Mouse (Mus musculus): Measurements from ENCODE around the gene Sh3gl3.
"Not testable (repeated sequence)": the region's sequence is repeated elsewhere in the genome, so short reads cannot be mapped to it uniquely, and the experiment has no call there.

The Sh3gl3 gene

DNA sequence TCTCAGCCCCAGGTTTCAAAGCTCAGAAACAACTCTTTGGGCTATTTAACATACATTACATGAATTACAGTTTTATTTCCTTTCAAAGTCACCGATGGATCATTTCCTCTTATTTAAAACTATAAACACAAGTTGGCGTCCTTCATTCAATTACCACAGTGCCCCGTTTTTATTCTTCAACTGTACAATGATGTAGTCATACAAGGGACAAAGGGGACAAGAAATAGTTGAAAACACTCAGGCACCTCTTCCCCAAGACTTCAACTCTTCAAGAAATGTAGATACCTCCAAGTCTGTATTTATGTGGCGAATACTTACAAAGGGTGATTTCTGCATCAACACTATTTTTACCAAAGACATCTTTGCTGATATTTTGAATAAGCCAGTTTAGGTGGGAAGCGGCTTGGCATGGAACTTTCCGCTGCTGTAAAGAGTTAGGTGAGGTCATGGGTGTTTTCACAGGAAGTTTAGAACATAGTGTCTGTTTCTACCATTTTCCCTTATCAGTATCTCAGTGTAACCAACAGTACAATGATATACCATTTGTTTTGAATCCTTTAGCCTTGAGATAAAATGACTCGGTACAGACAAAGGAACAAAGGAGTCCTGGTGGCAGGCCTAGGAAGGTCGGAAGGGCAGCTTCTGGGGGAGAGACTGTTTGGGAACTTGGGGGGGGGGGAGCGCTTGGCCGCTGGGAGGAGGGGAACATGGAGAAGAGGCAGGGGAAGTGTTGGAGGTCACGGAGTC, 62.7 kb downstream of the Sh3gl3 start:
- peak in 1 of 2 experiments; percentile 6 for DNase-seq

DNA sequence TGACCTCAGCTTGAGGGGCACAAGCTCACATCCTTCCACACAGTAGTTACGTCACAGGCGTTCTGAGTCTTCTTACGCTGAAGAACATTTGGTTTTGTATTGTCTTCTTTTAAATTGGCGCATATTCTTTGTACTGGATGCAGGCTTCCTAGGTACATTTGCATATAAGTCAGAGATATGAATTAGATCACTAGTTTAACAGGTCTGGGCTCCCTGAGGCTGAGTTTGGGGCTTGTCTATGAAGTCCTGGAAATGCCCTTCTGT, 63.2 kb downstream of the Sh3gl3 start:
- no peak for DNase-seq

DNA sequence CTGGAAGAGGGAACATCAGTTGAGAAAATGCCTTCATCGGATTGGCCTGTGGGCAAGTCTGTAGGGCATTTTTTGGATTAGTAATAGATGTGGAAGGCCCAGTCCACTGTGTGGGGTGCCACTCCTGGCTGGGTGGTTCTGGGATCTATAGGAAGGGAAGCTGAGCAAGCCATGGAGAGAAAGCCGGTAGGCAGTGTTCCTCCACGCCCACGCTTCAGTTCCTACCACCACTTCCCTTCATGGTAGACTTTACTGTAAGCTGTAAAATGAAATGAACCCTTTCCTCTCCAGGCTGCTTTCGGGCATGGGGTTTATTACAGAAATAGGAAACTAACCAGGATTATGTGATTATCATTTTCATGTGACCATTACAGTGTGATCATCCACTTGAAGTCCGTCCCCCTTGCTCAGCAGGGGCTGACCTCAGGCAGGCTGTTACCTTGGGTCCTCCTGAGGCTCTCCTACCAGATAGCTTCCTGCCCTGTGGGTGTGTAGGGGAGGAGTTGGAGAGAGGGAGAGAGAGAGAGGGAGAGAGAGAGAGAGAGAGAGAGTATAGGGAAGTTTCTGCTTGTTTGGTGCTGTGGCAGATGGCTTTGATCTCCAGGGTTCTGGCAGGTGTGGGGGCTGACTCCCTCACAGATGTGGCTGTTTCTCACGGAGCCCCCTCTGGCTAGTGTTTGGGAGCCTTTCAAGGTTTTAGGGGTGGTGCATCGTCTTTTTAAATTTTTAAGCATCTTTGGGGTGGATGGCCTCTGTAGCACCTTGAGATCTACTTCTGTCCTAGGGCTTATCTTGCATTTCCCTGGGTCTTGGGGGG, 67.0 kb downstream of the Sh3gl3 start:
- DNase-seq = no peak

DNA sequence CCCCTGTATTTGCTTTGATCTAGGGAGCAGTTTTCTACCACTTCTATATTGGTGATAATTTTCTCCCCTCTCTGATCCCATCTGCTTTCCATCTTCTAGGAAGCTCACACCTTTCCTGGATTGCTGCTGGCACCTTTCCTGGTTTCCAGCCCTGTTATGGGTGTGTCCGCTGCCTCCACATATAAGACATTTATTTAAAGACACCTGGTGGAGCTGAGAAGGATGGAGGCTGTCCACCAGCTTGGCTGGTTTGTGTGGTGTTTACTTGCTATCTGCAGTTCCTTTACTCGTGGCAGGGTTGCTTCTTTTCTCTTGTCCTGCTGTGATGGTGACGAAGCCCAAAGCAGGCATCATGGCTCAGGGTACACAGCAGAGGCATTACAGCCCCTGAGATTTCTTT, 71.1 kb downstream of the Sh3gl3 start:
- DNase-seq = no peak

DNA sequence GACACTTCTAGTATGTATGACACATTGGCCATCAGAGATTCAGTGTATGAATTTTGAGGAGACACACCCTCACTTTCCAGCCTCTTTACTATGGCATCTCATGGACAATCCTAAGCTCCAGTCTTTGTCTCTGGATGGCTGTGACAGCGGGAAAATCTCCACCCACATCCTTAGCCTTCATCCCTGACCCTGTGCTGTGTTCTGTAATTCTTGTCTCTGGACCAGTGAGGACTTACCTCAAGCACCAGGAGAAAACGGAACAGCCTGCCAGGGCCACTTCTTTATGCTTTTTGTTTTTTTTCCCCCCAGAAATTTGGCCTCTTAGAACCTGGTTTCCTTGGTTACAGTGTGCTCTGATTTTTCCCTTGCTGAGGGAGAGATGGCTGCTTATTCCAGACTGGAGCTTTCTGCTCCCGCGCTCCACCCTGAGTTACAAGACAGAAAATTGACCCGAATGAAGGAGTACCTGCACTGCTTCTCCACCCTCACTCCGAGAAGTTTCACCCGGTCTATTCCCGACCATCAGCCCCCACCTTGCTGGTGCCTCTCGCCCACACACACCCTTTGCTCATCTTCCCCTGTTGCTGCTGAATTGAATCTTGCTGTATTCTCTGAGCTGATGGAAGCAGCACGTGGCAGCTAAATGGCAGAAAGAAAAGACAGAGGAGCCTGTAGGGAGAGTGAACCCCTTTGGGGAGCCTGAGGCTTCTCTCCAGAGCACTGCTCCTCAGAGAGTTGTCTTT, 75.5 kb downstream of the Sh3gl3 start:
- DNase-seq = no peak

DNA sequence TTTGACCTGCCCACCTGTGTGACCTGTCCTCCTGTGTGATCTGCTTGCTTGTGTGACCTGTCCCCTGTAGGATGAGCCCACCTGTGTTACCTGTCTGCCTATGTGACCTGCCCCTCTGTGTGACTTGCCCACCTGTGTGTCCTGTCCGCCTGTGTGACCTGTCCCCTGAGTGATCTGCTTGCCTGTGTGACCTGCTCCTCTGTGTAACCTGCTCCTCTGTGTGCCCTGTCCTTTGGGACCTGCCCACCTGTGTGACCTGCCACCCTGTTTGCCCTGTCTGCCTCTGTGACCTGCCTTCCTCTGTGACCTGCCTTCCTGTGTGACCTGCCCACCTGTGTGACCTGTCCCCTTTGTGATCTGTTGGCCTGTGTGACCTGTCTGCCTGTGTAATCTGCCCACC, 79.7 kb downstream of the Sh3gl3 start:
- no peak for DNase-seq

DNA sequence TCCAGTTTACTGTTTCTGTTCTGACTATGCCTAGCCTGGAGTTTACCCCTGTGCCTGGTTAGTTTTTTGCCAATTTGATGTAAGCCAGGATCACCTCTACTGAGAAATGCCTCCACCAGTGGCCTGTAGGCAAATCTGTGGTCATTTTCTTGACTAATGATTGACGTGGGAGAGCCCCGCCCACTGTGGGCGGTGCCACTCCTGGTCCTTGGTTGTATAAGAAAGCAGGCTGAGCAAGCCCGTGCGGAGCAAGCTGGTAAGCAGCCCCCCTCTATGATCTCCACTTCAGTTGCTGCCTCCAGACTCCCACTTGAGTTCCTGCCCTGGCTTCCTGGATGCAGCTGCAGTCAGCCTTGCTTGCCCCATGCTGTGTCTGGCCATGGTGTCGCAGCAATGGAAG, 83.3 kb downstream of the Sh3gl3 start:
- no peak for DNase-seq

DNA sequence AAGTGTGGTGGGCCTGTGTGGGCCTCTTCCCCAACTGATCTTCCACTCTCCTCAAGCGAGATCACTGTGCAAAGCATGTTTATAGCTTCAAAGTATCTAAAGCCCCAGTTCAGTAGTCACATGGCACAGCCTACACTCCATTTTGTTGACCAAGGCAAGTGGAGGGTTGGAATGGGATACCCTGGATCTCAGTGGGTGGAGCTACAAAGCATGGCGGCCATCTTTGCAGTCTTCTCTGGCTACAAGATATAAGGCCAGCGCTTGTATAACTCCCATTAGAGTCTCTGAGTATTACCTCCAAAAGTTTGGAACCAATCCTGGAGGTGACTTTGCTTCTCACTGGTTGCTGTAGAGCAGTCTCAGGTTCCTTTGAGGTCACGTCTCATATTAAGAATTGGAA, 83.9 kb downstream of the Sh3gl3 start:
- no peak for DNase-seq

DNA sequence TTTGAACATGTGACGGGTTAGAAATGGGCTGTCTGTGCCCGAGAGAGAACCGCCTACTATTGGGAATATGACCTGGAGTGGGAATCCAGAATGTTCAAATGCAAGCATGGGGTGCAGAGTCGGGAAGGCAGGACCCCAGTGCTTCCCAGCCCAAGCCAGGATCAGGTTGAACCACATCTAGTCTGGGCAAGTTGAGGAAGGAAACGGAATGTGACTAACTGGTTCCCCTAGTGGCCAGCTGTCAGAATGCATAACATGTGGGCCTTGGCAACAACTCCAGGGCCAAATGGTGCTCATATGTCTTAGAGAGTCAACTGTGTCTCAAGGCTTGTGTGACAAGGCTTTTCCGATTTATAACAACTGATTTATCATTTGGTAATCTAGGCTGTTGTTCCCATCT, 86.6 kb downstream of the Sh3gl3 start:
- peak; percentile 21 to 41 for DNase-seq

DNA sequence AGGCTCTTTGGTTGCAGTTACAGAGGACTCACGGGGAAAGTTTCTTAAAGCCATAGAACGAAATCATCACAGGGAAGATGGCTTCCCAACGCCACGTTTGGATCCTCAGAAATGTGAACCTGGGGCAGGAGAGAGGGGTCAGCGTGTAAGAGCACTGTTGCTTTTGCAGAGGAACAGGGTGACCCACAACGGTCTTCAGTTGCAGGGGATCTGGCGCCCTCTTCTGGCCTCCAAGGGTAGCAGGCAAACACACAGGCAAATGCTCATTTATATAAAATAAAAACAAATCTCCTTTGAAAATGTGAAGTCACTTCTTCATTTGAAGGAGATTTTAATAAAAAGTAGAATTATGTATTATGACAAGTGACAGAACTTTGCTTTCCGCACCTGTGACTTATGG, 89.5 kb downstream of the Sh3gl3 start:
- peak; percentile 27 to 44 for DNase-seq

DNA sequence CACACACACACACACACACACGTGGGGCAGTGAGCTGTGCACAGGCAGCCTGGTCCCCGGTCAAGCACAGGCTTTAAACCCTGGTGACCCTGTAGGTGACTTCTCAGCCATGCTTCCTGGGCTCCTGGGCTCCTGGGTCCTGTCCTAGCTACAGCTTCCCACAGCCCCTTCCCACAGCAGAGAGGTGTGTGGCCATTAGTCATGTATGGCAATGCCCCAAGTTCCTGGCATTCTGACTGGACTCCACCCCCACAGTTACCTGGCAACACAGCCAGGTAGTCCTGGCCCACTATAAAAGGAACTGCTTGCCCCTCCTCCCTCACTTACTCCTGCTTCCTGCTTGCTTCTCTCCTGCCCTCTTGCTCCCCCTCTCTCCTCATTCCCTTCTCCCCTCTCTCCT, 90.5 kb downstream of the Sh3gl3 start:
- DNase-seq = peak; percentile 64 to 75

DNA sequence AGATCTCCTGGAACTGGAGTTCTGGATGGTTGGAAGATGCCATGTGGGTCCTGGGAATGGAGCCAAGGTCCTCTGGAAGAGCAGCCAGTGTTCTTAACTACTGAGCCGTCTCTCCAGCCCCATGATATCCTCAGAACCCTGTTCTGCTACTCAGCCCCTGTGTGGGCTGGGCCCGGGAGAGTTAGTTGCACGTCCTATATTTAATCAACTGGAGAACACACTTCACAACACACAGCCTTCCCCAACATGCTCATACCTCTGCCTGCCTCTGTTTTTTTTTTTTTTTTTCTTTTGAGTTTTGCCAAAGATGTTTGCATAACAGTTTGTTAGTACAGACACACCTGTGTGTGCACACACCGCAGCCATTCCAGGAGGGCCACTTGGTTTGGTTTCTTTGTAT, 91.7 kb downstream of the Sh3gl3 start:
- DNase-seq = peak in 1 of 2 experiments; percentile 21

DNA sequence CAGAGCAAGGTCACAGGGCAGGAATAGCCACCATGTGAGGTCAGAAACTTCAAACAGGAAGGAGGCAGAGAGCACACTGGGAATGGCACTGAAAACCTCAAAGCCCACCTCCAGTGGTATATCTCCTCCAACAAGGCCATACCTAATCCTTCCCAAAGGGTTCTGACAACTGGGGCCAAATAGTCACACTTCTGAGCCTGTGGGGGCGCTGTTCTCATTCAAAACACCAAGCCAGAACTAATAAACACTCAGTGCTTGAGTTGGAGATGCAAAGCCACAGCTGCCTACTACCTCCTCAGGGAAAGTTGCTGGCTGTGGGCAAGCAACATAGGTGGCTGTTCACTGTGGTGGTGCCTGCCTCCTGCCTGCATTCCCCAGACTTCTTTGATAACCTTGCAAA, 96.3 kb downstream of the Sh3gl3 start:
- DNase-seq = no peak

DNA sequence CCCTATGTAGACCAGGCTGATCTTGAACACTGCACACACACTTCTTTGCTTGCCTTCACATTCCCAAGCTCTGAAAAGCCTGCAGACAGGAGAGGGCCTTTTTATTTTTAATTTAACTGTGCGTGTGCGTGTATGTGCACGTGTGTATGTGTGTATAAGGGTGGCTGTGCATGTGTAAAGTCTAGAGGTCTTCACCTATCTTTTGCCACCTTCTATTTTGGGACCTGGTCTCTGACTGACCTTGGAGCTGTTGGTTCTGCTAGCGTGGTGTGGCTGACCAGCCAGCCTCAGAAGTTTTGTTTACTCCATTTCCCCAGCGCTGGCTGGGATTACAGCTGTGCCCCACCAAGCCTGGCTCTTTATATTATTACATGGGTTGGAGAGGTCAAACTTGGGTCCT, 98.1 kb downstream of the Sh3gl3 start:
- DNase-seq = no peak

DNA sequence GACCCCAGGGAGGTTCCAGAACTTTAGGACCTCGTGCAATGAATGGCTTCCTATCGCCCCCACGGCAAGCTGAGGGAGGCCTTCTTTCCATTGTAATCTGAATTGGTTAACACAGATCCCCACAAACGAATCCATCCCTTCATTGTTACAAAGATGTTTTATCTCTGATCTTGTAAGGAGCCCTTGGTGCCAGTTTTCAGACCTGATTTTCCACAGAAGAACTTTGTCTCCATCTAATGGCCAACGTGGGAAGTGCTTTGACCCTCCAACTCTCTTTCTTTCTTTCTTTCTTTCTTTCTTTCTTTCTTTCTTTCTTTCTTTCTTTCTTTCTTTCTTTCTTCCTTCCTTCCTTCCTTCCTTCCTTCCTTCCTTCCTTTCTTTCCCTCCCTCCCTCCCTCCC, 99.2 kb downstream of the Sh3gl3 start:
- not testable (repeated sequence) for DNase-seq

DNA sequence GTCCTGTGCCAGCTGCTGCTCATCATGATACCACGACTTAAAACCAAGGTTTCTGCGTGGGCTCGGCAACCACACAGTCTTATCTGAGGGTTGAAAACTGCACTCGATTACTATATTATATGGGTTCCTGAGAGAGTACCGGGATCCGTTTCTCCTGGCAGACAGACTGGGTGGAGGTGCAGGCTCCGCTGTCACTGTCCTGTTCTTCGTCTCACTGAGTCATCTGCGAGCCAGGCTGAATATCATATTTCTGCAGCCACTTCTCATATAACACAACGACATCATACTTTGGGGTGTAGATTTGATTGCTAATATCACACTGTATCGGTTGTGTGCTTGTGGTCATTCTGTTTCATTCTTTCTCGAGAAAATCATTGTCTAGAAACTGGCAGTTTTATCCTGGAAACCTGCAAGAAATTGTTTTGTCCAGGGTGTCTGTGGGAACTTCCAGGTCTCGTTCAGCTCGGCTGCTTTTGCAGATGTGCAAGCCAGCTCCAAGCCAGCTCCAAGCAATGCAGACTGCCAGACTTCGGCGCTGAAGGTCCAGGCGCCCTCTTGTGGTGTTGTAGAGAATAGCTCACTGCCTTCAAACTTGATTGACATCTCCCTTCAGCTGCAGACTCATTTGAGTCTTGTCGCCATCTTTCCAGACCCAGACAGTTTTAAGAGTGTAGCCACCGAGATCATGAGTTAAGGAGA, 100.5 kb downstream of the Sh3gl3 start:
- peak; percentile 13 to 27 for DNase-seq

DNA sequence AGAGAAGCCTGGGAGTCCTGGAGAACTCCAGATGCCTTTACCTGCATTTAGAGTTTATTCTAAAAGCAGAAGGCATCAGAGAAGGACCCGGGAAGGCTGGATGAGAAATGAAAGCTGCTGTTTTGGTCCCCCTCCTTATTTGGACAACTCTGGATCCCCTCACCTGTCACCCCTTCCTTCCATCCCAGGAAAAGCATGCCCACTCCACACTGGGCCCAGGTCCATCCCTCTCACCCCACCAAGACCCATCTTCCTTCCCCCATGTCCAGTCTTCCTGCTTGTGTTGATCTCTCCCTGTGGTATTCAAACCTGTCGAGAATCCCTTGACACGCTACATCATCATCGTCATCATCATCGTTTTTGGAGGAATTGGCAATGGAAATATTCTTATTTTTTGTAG, 101.3 kb downstream of the Sh3gl3 start:
- DNase-seq = no peak

DNA sequence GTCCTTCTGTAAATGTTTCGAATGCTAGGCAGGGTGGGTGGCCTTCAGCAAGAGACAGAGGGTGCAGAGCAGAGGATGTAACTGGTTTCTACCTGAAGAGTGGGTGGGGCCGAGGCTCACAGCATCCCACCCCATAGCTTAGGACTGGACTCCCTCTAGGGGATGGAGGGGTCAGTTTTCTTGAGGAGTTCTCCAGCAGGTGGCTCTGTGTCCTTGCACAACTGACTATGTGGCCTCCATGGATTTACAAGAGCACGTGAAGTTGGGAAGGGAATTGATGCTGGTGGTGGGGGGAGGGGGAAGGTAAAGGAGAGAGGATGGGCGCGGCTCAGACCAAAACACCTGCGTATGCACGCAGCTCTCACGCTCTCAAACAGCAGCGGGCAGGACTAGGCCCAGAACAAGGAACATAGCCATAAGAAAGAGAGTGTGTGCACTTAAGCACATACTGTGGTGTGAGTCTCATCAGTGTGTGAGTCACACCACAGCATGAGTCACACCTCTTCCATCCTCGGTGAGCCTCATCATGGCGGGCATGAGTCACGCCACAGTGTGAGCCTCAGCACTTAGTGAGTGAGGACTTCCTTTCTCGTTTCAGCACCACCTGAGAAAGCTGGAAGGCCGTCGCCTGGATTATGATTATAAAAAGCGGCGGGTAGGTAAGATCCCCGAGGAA, 102.0 kb downstream of the Sh3gl3 start:
- no peak for DNase-seq

DNA sequence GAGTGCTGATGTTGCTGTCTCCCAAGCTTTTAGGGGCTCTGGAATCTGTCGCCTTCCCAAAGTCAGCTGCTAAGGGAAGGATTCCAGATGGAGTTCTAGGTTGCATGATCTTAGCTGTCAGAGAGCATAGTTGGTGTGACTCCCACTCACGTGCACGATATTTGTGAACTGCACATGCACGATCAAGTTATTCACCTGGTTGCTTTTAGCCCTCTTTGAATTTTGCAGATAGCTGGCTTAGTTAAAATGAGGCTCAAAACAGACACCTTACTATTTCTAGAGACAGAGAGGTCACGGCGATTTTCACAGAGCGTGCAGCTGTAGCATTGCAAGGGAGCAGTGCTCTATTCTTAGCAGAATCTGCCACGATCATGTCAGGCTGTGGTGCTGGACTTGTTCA, 108.4 kb downstream of the Sh3gl3 start:
- DNase-seq = peak in 1 of 2 experiments; percentile 9

DNA sequence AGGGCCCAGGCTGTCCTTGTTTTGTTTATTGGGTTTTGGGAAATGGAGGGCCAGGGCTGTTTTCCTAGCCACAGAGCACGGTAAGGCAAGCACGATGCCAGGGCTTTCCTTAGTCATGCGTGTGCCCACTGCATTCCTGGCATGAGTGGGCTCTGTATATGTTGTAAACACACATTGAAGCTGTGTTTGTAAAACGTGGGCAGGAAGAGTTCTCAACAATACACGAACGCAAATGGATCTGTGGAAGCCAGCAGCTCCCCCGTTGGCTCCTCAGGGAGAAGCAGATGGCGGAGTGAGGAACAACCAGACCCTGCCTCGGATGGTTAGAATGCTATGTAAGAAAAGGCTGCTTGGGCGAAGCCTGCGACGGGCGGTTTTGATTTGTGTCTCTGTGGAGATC, 108.8 kb downstream of the Sh3gl3 start:
- DNase-seq = no peak

DNA sequence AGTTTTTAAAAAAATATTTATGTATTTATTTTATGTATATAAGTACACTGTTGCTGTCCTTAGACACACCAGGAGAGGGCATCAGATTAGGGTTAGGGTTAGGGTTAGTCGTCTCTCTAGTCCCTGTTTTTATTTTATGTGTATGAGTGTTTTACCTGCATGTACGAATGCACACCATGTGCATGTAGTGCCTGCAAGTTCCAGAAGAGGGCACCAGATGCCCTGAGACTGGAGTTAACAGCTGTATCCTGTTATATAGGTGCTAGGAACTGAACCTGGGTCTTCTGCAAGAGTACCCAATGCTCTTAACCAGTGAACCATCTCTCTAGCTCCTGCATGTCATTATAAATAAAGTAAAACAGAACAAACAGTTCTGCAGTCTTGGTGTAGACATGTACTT, 113.6 kb downstream of the Sh3gl3 start:
- DNase-seq = no peak

DNA sequence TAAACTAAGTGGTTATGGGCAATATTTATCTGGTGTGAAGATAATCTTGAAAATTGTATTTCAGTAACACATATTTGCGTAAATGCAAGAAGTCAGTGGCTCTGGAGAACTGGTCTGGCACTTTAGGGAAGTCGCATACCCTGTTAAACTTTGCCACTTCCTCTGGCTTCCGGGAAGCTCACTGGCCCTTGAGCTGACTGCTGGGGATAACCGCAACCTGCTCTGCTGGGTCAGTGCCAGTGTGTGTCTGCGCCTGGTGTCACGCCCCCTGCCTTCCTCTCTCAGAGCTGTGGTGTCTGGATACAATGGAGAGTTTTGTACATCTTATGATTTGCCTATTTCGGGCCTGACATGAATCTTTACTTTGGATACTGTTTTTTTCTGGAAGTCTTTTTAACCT, 119.8 kb downstream of the Sh3gl3 start:
- DNase-seq = no peak

DNA sequence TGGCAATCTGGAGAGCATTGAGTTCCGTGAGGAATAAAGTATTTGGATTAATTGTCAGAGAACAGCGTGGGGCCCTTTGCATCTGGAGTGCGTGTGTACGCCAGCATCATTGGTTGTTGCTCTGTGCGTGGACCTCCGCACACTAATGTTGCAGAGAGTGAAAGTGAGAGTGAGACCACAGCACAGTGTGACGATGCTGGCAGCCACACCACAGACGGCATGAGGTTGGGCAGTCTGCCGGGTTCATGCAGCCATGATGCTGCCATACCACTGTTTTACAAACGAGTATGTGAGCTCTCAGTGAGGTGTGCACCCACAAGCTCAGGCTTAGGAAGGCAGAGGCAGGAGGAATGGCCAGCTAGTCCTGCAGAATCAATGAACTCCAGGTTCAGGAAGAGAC, 120.4 kb downstream of the Sh3gl3 start:
- DNase-seq = no peak

All from lung, adult 18-20 months (tissue).